Mouse (Mus musculus): ENCODE measurements around the gene Tek.
"Not testable (repeated sequence)": the region's sequence is repeated elsewhere in the genome, so short reads cannot be mapped to it uniquely, and the experiment has no call there.

Gene Tek

DNA sequence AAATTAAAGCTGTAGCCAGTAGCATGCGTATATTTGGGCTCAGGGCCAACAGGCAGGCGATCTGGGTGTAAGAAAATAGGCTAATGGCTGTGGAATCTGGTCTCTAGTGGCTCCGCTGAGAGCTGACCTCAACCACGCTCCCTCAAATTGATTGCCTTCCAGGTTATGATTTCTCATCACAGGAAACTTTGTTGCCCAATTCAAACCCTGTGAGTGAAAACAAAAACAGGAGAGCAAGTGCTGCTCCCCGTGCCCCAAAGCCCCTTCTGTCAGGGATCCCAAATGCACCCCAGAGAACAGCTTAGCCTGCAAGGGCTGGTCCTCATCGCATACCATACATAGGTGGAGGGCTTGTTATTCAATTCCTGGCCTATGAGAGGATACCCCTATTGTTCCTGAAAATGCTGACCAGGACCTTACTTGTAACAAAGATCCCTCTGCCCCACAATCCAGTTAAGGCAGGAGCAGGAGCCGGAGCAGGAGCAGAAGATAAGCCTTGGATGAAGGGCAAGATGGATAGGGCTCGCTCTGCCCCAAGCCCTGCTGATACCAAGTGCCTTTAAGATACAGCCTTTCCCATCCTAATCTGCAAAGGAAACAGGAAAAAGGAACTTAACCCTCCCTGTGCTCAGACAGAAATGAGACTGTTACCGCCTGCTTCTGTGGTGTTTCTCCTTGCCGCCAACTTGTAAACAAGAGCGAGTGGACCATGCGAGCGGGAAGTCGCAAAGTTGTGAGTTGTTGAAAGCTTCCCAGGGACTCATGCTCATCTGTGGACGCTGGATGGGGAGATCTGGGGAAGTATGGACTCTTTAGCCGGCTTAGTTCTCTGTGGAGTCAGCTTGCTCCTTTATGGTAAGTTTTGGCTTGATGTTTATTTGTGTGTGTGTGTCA is at the start of gene Tek:
Gene Tek, plus strand, starts transcription at position 452 of the 894 bp plus-strand sequence.
- CTCF ChIA-PET: no interaction called here

DNA sequence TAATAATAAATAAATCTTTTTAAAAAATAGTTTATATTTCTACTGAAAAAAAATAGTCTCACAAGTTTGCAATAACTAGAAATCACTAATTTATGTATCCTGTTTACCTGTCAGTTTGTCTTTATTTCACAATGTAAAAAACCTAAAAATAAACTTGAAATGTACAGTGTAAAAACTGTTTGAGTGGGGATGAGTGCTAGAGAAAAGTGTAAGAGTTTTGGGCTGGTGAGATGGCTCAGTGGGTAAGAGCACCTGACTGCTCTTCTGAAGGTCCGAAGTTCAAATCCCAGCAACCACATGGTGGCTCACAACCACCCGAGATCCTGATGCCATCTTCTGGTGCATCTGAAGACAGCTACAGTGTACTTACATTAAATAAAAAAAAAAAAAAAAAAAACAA is 49.3 kb upstream of the Tek start:
- CTCF ChIA-PET: not testable (repeated sequence)

DNA sequence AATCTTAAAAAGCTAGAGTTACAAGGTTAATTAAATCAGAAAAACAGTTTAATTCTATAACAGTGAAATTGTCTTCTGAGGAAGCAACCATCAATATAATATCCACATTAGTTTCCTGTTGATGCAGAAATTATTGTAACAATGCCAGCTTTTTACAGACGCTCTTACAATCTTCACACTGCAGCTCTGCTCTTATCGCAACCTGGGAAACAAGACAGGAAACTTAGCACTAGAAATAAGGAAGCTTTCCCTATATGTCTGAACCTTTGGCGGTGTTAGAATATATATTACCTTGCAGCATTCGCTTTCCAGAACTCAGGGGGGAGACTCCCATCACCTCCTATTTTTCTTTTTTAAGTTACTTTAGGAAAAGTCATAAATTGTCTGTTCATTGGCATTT is 48.0 kb upstream of the Tek start:
- CTCF ChIA-PET: no interaction called here

DNA sequence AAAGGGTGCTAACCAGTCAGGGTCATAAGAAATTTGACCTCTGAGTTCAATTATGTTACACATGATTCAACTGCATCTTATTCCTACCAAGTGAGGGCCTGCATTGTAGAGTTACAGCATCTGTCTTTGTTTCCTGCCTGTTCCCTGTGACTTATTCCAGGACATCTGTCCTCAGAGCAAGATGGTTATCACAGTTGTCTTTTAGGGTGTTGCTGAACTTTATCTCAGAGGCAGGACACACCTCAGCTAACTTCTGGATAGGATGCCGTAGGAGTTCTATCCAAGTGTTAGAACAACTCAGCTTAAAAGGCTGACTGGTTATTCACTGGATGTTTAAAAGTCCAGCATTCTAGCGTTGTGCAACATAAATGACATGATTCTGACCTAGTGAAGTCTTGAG is 46.9 kb upstream of the Tek start:
- CTCF ChIA-PET: no interaction called here

DNA sequence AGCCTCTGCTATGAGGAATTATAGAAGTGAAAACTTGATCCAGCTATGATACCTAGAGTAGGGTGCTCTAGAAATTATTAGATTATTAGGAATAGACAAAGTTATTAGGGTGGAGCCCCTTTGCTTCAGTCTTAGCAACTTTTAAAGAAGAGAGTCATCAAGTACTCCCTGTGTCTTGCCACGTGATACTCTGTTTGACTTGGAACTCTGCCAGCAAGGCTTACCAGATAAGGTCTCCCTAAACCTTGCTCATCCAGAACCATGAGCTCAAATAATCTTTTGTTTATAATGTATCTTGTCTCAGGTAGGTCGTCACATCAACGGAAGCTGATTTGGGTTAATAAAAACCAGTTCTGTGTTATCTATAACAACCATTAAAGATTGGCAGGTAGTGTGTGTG is 42.7 kb upstream of the Tek start:
- CTCF ChIA-PET: no interaction called here

DNA sequence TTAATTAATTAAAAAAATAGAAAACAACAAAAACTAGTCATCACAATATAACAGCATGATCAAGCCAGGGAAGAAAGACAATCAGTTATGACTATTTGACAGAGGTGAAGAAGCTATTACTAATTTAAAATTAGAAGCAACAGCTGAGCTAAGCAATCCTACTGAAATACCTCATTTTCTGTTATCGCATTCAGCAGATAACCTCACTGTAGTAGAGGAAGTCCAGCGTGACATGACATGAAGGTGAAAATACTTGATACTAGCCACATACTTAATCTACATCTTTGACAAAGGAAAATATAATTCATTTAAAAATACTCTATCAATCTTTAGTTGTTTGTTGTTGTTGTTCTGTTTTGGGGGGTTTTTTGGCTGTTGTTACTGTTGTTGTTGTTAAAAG is 28.1 kb upstream of the Tek start:
- CTCF ChIA-PET: no interaction called here

DNA sequence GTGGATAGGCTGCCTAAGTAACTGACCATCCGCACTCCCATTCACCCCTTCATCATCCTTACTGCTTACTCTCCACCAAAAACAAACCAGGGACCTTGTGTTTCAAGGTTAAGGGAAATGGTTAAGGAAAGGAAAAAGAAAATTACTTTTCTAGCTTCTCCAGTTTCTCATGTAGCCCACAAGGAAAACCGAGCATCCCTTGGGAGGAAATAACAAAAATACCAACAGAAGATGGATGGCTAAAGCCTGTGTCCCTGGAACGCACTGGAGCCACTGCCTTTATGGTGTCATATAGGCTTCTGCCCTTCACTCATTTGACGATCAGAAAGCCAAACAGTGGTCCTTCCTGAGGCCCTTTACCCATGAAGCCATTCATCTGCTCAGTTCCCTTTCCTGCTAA is 27.7 kb upstream of the Tek start:
- CTCF ChIA-PET: no interaction called here

DNA sequence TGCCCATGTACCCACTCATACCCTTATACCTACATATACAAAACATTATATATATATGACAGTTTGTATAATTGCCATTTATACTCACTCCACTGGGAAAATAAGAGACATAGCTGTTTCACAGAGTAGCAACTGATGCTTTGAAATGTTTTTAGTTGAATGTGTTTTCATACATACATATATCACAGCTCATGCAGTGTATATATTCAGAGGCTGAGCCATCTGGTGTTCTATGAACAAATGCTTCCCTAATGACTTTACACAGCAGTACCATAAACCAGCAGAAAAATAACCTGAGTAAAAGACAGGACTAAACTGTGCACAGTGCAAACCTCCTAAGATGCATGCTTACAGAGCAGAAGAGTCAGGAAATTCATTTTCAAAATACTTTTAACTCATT is 25.3 kb upstream of the Tek start:
- CTCF ChIA-PET: no interaction called here

DNA sequence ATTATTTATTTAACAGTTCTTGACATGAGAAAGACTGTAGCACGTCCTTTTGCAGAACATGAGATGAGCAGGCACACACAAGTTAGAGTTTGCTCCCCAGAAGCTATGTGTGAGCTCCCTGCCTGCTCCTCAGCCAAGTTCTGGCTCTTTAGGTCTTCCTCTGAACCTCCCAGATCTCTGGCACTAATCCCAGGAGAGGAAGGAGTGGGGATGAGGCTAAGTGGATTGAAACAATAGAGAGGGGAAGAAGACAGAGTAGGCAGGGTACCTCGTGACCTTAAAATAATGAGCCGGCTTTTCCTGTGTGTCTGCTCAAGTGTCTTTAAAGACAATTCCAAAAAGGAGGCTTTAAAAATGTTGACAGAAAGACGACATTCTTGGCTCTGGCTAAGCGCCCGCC is 23.9 kb upstream of the Tek start:
- CTCF ChIA-PET: no interaction called here

DNA sequence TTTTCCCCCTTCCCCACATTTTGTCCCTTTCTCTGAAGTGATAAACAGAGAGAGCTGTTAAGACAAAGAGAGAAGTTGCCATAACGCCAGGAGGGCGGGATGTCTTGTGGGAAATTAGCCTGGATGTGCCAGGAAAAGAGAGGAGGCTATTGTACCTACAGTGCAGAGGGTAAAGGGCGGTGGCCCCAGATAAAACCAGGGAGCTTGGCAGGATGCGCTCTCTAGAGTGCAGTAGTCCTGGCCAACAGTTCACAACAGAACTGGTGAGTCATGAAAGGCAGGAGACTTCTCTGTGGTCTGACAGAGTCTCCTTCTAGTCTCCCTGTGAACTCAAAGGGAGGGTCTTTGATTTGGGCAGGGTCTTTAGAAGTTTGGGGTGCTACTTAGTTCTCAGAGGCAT is 13.3 kb upstream of the Tek start:
- CTCF ChIA-PET: no interaction called here

DNA sequence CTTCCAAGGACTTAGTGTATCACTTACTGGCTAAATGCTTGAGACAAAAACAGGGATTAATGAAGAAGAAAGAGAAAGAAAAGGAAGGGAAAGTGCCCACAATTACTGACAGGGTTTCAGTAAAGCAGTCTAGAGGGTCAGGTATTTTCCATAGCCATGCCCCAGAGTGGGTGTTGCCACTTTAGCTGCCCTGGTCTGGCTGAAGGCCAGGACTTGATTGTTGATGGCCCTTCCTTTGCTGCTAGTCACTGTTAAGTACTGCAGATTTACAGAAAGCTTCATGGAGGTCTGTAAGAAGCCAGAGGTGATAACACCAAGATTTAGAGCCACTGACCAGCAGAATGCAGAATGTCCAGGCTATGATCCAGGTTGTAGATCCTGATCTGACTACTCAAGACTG is 6.4 kb upstream of the Tek start:
- CTCF ChIA-PET: no interaction called here

DNA sequence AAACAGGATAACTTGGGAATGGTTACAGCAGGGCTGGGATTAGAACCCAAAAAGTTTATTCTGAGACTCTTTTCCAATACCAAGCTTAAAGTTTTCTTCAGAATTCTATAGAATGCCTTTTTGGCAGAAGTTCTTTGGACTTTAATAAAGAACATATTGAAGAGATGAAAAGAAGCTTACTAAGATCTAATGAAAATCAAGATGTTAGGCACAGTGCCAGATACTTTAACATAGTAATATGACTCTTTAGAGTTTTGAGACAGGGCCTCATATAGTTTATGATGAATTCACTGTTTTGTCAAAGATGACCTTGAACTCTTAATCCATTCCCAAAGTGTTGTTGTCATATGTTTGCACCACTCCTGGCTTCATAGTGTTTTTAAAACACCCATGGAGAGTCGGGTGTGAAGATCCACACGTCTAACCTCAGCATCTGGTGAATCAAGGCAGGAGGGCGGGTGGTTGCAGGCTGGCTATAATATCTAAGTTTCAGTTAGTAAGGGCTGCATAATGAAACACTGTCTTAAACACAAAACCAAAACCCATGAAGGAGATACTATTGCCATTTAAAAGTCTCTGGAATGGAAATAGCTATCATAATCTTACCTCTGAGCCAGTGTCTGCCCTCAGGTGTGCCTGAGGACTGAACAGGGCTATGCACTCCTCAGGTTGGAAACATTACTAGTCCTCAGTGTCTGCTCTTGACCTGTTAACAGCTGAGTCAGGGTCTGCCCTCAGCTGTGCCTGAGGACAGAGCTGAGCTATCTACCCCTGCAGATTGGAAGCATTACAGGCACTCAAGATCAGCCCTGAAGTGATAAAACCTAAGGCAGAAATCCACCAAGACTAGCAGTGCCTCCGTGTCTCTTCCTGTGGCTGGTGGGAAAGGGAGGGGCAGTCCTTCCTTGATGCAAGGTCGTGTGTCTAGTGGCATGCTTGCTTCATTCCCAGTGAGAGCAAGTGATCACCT is 1.5 kb upstream of the Tek start:
- CTCF ChIA-PET: no interaction called here

DNA sequence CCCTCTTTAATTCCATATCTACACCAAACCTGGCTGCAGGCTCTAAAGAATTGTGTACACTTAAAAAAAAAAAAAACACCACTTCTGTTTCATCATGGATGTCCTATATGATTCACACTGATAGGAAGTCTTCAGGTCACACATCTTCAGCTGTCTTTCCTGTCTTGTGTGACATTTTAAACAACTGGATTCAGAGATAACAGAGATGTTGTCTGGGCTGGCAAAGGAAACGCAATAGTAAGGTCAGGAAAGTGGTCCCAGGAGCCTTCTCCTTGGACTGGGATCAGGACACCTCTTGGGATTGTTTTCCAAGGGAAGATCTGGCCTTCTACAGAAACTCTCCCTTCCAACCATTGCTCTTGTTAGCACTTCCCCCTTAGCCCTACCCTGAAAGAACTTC is 2.7 kb downstream of the Tek start:
- CTCF ChIA-PET: no interaction called here

DNA sequence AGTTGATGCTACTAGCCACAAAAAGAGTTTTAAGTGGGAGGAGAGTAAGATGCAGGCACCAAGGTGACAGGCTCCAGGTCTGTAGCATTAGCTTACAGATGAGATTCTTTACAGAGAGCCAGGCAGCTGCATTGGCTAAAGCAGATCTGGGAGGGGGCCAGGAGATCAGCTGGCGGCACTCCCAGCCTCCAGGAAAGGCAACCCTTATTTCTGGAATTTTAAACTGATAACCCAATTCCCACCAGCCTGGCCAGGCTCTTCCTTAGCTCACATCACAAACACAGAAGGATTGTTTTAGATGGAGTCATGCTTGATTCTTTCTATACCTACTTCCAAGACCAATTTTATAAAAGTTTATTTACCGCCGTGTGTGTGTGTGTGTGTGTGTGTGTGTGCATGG is 6.7 kb downstream of the Tek start:
- CTCF ChIA-PET: no interaction called here

DNA sequence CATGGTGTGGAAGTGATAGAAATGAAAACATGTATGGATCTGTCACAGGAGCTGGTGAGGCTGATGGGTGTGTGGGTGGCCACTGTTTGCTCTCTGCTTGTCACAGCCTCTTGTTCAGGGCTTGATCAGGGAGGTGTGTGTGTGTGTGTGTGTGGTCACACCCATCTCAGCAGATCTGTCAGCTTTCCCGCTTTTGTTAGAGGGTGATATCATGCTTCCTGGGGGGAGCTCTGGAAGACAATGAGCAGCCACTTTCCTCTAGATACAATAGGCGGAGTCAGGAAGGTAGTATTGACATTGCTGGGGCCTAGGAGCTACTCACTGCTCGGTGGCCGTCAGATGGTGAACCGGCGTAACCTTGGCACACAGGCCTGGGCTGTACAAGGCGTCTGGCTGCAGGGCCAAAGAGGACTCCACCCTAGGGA is 7.3 kb downstream of the Tek start:
- CTCF ChIA-PET: no interaction called here

DNA sequence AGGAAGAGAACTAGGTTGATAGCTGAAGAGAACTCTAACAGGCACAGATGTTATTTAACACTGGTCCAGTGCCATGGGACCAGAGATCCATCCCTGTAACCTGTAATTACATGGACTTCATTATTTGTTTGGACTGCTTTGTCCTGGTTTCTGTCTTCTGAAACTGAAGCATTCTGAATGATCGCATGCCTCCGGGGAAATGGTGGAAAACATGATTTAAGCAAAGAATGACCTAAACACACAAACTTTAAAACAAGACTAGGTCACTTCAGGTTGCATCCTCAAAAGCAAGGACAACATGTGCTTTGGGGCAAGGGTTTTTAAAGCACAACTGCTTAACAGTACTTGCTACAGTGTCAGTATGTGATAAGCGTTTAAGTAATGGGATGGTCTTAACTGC is 8.2 kb downstream of the Tek start:
- CTCF ChIA-PET: no interaction called here

DNA sequence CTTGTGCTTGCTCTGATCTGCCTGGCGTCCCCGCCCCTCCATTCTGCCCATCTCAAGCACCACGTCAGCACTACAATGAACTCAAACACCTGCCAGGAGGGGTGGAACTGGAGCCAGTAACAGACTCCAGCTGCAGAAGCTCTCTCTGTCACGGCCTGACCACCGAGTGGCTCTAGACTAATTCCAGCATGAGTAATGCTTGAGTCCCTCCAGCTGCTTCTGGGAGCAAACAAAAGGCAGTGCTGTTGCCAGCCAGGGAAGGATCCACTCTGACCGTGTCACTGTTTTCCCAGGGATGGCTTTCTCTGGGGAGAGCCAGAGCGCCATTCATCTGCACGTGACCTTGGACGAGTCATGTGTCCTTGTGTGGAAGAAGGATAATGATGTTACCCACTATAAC is 13.4 kb downstream of the Tek start:
- CTCF ChIA-PET: no interaction called here

DNA sequence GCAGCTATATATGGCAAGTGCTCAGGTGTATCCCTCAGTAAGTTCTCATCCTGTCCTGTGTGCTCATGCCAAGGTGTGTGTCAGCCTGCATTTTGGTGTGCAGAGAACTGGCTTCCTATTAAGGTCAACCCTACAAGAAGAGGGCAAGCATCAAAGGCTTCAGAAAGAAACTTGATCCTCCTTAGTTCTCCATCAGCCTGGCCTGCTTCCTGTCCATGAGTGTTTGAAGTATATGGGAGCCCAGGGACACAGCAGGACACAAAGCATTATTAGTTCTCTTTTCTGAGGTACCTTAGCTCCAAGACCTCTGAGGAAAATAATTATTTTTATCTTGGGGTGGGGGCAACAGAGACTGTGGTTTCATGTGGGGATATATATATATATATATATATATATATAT is 26.1 kb downstream of the Tek start:
- CTCF ChIA-PET: no interaction called here

DNA sequence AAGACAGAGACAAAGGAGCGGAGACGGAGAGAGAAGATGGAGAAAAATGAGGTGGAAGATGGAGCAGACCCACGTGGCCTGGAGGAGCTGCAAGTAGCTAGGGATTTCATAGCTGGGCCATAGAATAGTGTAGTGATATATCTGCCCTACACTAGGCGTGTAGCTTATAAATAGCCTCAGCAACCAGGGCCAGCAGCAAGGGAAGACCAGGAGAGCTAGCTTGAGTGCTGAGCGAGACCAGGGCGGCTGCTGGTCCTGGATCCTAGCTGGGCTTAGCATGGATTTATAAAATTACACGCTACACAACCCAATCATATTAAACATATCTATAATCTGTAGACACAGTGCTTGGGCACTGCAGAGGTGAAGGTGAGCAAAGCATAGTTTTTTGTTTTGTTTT is 27.1 kb downstream of the Tek start:
- CTCF ChIA-PET: no interaction called here

DNA sequence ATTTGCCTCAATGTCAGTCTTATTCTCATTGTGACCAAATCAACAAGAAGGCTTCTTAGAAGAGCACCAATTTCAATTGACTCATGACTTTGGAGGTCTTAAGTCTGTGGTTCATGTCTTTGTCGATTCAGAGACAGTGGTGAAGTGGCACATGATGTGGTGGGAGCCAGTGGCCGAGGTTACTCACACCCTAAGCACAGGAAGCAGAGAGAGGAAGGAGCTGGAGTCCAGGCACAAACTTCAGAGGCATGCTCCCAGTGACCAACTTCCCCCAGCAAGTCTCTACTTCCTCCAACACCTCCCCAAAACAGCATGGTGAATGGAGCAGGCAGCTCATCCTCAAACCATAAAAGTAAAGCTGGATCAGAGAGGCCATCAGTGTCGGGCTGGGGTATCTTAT is 29.5 kb downstream of the Tek start:
- CTCF ChIA-PET: no interaction called here

DNA sequence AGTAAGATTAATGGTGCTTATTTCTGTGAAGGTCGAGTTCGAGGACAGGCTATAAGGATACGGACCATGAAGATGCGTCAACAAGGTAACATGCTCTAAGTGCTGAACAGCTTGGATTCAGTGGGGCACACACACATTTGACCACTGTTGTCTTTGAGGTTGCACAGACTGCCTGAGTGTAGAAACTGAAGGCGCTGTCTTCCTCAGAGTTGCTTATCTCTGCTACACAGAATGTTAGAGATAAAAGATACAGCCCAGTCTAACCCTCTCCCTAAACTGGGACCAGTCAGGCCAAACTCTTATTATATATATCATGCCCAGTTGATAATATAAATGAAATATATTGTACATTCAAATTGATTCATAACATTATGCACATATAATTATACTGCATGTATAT is 42.0 kb downstream of the Tek start:
- CTCF ChIA-PET: no interaction called here

DNA sequence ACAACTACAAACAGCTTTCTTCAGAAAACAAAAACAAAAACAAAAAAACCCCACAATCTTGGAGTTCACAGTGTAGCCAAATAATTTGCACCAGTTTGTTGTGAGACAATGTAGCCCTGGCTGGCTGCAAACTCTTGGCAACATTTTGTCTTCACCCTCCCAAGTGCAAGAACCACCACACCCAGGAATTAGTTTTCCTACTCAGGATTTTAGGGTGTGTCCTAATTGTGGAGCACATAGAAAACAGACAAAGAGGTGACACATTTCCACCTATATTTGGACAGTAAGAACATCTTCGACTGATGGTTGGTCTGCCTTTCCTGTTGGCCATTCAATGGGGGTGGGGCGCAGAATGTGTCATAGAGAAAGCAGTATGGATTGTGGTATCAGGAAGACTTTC is 46.8 kb downstream of the Tek start:
- CTCF ChIA-PET: no interaction called here

DNA sequence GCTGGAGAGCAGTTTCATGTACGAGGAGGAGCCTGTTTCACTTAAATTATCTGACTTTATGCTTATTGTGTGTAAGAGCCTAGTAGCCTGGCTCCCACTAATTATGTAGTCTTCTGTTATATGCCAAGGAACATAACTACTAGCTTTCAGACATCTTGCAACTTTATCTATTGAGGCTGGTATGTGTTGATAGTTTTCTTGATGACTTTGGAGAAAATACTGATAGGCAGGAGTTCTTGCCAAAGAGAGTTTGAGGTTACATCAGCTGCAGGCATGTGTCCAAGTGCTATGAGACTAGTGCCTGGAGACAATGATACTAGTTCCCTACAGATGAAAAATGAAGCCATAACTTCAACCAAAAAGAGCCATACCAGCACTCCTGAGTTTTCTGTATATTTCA is 64.1 kb downstream of the Tek start:
- CTCF ChIA-PET: no interaction called here
